ENCODE assay signal across 26 mouse cellular contexts in genomic region chr15:83591758-83592157, GRCm38 (mm10). TPM values are rescaled to one million over a fixed set of nuclear protein-coding genes. Genes with fewer than 3 reads are reported as not detected.
DNase-seq lines count a peak whose midpoint lies in the region; ATAC-seq and TF ChIP-seq lines count a peak whose summit lies in the region.
"Had no signal": no experiment of that assay in that cellular context is flagged by ENCODE, and none has a peak within 500 bp of the region (broad histone marks: within the 10 kb centered on the region; RNA-seq: fewer than 3 reads in every experiment).

No protein-coding gene starts in this region.

- peaks cover 50% of the 10 kb centered on the region for H3K4me1 ChIP-seq in heart, embryonic 10.5 days
- H3K4me1 ChIP-seq in heart, adult 2 months (ENCODE audit: control insufficient read depth, insufficient read depth, low read length), result peaks cover 3% of the 10 kb centered on the region; the same call in 1 of the 2 replicates
- peaks cover 40% of the 10 kb centered on the region for H3K4me1 ChIP-seq in neural tube, embryonic 15.5 days
- peaks cover 63% of the 10 kb centered on the region for H3K4me1 ChIP-seq in liver, embryonic 15.5 days (replicated peaks)
- peaks cover 16% of the 10 kb centered on the region for H3K4me1 ChIP-seq in hindbrain, embryonic 16.5 days (ENCODE audit: control insufficient read depth, insufficient read depth, low read depth, low read length)
- peaks cover 36% of the 10 kb centered on the region for H3K4me1 ChIP-seq in limb, embryonic 10.5 days

- TF ChIP-seq CTCF in heart, adult 2 months (IDR thresholded peaks at IDR 0.05), result no peak

- H3K9me3 ChIP-seq in heart, embryonic 10.5 days, result no peaks in the 10 kb centered on the region
- H3K9me3 ChIP-seq in neural tube, embryonic 15.5 days (replicated peaks), result no peaks in the 10 kb centered on the region
- no peaks in the 10 kb centered on the region for H3K9me3 ChIP-seq in liver, embryonic 15.5 days (replicated peaks)
- no peaks in the 10 kb centered on the region for H3K9me3 ChIP-seq in hindbrain, embryonic 16.5 days (ENCODE audit: control insufficient read depth, low read length)
- no peaks in the 10 kb centered on the region for H3K9me3 ChIP-seq in limb, embryonic 10.5 days (replicated peaks)
- H3K9me3 ChIP-seq: forebrain, embryonic 13.5 days; intestine, embryonic 15.5 days had no signal

- WGBS in heart, embryonic 10.5 days, result 78% methylated on average over 6 of the region's 6 CpGs
- 81% methylated on average over 6 of the region's 6 CpGs for WGBS in heart, adult 2 months
- 87% methylated on average over 6 of the region's 6 CpGs for WGBS in neural tube, embryonic 15.5 days
- WGBS in liver, embryonic 15.5 days (ENCODE audit: insufficient replicate concordance), result 48% methylated on average over 6 of the region's 6 CpGs
- 85% methylated on average over 6 of the region's 6 CpGs for WGBS in hindbrain, embryonic 16.5 days
- 87% methylated on average over 6 of the region's 6 CpGs for WGBS in limb, embryonic 10.5 days

- H3K4me3 ChIP-seq in heart, embryonic 10.5 days, result no peak overlapping the region
- H3K4me3 ChIP-seq in heart, adult 2 months, result no peak overlapping the region
- no peak overlapping the region for H3K4me3 ChIP-seq in neural tube, embryonic 15.5 days (replicated peaks)
- peak overlapping the region; percentile 96 for H3K4me3 ChIP-seq in liver, embryonic 15.5 days (replicated peaks)
- no peak overlapping the region for H3K4me3 ChIP-seq in hindbrain, embryonic 16.5 days (ENCODE audit: low read length)
- no peak overlapping the region for H3K4me3 ChIP-seq in limb, embryonic 10.5 days
- H3K4me3 ChIP-seq: forebrain, embryonic 13.5 days; intestine, embryonic 15.5 days; left cerebral cortex, adult 2 months had no signal

- no peak overlapping the region for H3K4me2 ChIP-seq in neural tube, embryonic 15.5 days
- peak overlapping the region; percentile 87 for H3K4me2 ChIP-seq in liver, embryonic 15.5 days
- H3K4me2 ChIP-seq in hindbrain, embryonic 16.5 days (ENCODE audit: low read length), result no peak overlapping the region
- H3K4me2 ChIP-seq: hindbrain, embryonic 14.5 days; intestine, embryonic 15.5 days had no signal

- TF ChIP-seq EP300 in heart, adult 2 months (IDR thresholded peaks at IDR 0.05; ENCODE audit: insufficient read depth, low read depth, low read length), result no peak

- peaks cover 34% of the 10 kb centered on the region for H3K36me3 ChIP-seq in heart, embryonic 10.5 days
- no peaks in the 10 kb centered on the region for H3K36me3 ChIP-seq in heart, adult 2 months (ENCODE audit: control insufficient read depth, insufficient read depth, low read length)
- H3K36me3 ChIP-seq in neural tube, embryonic 15.5 days, result peaks cover 19% of the 10 kb centered on the region
- peaks cover 45% of the 10 kb centered on the region for H3K36me3 ChIP-seq in liver, embryonic 15.5 days (replicated peaks)
- peaks cover 8% of the 10 kb centered on the region for H3K36me3 ChIP-seq in hindbrain, embryonic 16.5 days (ENCODE audit: control insufficient read depth, insufficient read depth, low read length)
- peaks cover 59% of the 10 kb centered on the region for H3K36me3 ChIP-seq in limb, embryonic 10.5 days

- intact Hi-C loops in heart, adult 2 months (cut with DNase I), result no loop called here

- DNase-seq in heart, embryonic 10.5 days (ENCODE audit: low spot score), result no peak
- no peak for DNase-seq in heart, adult 2 months
- DNase-seq in neural tube, embryonic 10.5 days (ENCODE audit: extremely low spot score, low spot score), result no peak
- DNase-seq in limb, embryonic 10.5 days (ENCODE audit: low spot score), result no peak
- DNase-seq: adrenal gland, postnatal 36 days; cerebellum, adult 11 months; cerebellum, adult 9-11 months; gastrocnemius, postnatal 36 days; heart, postnatal 36 days; kidney, adult 8-10 months; kidney, postnatal 10 days; left cerebral cortex, postnatal 4 days; right cerebral cortex, postnatal 14 days; thymus, adult 18-20 months had no signal

- H3K9ac ChIP-seq in heart, adult 2 months (ENCODE audit: low read depth, low read length), result no peak overlapping the region
- 0 out of 2 replicates have a peak overlapping the region, but pooled peaks have one; percentile 3 for H3K9ac ChIP-seq in neural tube, embryonic 15.5 days (replicated peaks)
- peak overlapping the region; percentile 96 for H3K9ac ChIP-seq in liver, embryonic 15.5 days
- H3K9ac ChIP-seq in hindbrain, embryonic 16.5 days (ENCODE audit: low read depth, low read length), result no peak overlapping the region
- H3K9ac ChIP-seq: hindbrain, embryonic 14.5 days; intestine, embryonic 15.5 days had no signal

- peak overlapping the region; percentile 69; the same call in 1 of the 2 replicates for H3K27ac ChIP-seq in heart, embryonic 10.5 days
- H3K27ac ChIP-seq in heart, adult 2 months, result no peak overlapping the region
- no peak overlapping the region for H3K27ac ChIP-seq in neural tube, embryonic 15.5 days (replicated peaks)
- peak overlapping the region; percentile 99 for H3K27ac ChIP-seq in liver, embryonic 15.5 days (replicated peaks)
- no peak overlapping the region for H3K27ac ChIP-seq in hindbrain, embryonic 16.5 days (ENCODE audit: low read depth, low read length)
- no peak overlapping the region for H3K27ac ChIP-seq in limb, embryonic 10.5 days
- H3K27ac ChIP-seq: forebrain, embryonic 13.5 days; hindbrain, embryonic 14.5 days; intestine, embryonic 15.5 days; left cerebral cortex, adult 2 months; macrophage had no signal

- H3K27me3 ChIP-seq in heart, embryonic 10.5 days (ENCODE audit: insufficient read depth, poor library complexity, severe bottlenecking), result no peaks in the 10 kb centered on the region
- no peaks in the 10 kb centered on the region for H3K27me3 ChIP-seq in heart, adult 2 months (ENCODE audit: control insufficient read depth, insufficient read depth, low read length)
- H3K27me3 ChIP-seq in neural tube, embryonic 15.5 days (replicated peaks), result no peaks in the 10 kb centered on the region
- no peaks in the 10 kb centered on the region for H3K27me3 ChIP-seq in liver, embryonic 15.5 days
- no peaks in the 10 kb centered on the region for H3K27me3 ChIP-seq in hindbrain, embryonic 16.5 days (replicated peaks; ENCODE audit: control insufficient read depth, insufficient read depth, low read length)
- no peaks in the 10 kb centered on the region for H3K27me3 ChIP-seq in limb, embryonic 10.5 days (ENCODE audit: low read depth, poor library complexity, severe bottlenecking)
- H3K27me3 ChIP-seq: forebrain, embryonic 13.5 days; intestine, embryonic 15.5 days; Patski had no signal

- no peaks in the 10 kb centered on the region for H3K79me2 ChIP-seq in heart, adult 2 months (replicated peaks; ENCODE audit: control insufficient read depth, insufficient read depth, low read length)

- no peak for ATAC-seq in neural tube, embryonic 15.5 days (ENCODE audit: low FRiP score)
- ATAC-seq in liver, embryonic 15.5 days (ENCODE audit: insufficient read depth), result no peak
- ATAC-seq in hindbrain, embryonic 16.5 days, result no peak
- ATAC-seq: CD4-positive, CD25-positive, alpha-beta regulatory T cell, adult 4 months; forebrain, embryonic 13.5 days; intestine, embryonic 15.5 days; lung, postnatal 0 days; midbrain, embryonic 16.5 days; Patski had no signal

- no peak for TF ChIP-seq POLR2A in heart, adult 2 months (IDR thresholded peaks at IDR 0.05; ENCODE audit: insufficient read depth, low read depth, low read length)

RNA-seq across cellular contexts. Expression of gene Ttll12, which starts 3.2 kb away (rescaled TPM):
- 39.7 and 44.0 TPM in 2 replicates for polyA plus RNA-seq in heart, embryonic 10.5 days (2016; fragmentation: Nextera tagmentation; extraction: Ambion mirVana)
- total RNA-seq in heart, adult 2 months (2021), result 1 to 10 TPM; 4.5 to 5.5 TPM
- 9.9 and 10.6 TPM in 2 replicates for polyA plus RNA-seq in heart, adult 2 months (2012; rRNA removed)
- polyA plus RNA-seq in neural tube, embryonic 15.5 days (2015; fragmentation: Nextera tagmentation; extraction: Ambion mirVana), result 37.3 and 42.0 TPM in 2 replicates
- 35.6 and 38.5 TPM in 2 replicates for polyA plus RNA-seq in liver, embryonic 15.5 days (2015; fragmentation: Nextera tagmentation; extraction: Ambion mirVana)
- polyA plus RNA-seq in hindbrain, embryonic 16.5 days (2015; fragmentation: Nextera tagmentation; extraction: Ambion mirVana), result 42.6 and 49.6 TPM in 2 replicates
- polyA plus RNA-seq in limb, embryonic 10.5 days (2016; fragmentation: Nextera tagmentation; extraction: Ambion mirVana), result 63.8 and 71.0 TPM in 2 replicates

RNA-seq across cellular contexts. Expression of gene Mcat, which starts 28.2 kb away (rescaled TPM):
- polyA plus RNA-seq in heart, embryonic 10.5 days (2016; fragmentation: Nextera tagmentation; extraction: Ambion mirVana), result 37.7 and 40.0 TPM in 2 replicates
- total RNA-seq in heart, adult 2 months (2021), result 10 to 100 TPM; 38.7 to 40.8 TPM
- 32.2 and 41.4 TPM in 2 replicates for polyA plus RNA-seq in heart, adult 2 months (2012; rRNA removed)
- 31.4 and 36.6 TPM in 2 replicates for polyA plus RNA-seq in neural tube, embryonic 15.5 days (2015; fragmentation: Nextera tagmentation; extraction: Ambion mirVana)
- 15.4 and 16.8 TPM in 2 replicates for polyA plus RNA-seq in liver, embryonic 15.5 days (2015; fragmentation: Nextera tagmentation; extraction: Ambion mirVana)
- polyA plus RNA-seq in hindbrain, embryonic 16.5 days (2015; fragmentation: Nextera tagmentation; extraction: Ambion mirVana), result 29.4 and 32.7 TPM in 2 replicates
- 50.8 and 54.1 TPM in 2 replicates for polyA plus RNA-seq in limb, embryonic 10.5 days (2016; fragmentation: Nextera tagmentation; extraction: Ambion mirVana)

RNA-seq across cellular contexts. Expression of gene Tspo, which starts 28.4 kb away (rescaled TPM):
- 97.0 and 141 TPM in 2 replicates for polyA plus RNA-seq in heart, embryonic 10.5 days (2016; fragmentation: Nextera tagmentation; extraction: Ambion mirVana)
- 10 to 100 TPM; 61.2 to 61.8 TPM for total RNA-seq in heart, adult 2 months (2021)
- polyA plus RNA-seq in heart, adult 2 months (2012; rRNA removed), result 101 and 154 TPM in 2 replicates
- polyA plus RNA-seq in neural tube, embryonic 15.5 days (2015; fragmentation: Nextera tagmentation; extraction: Ambion mirVana), result 9.6 and 30.0 TPM in 2 replicates
- polyA plus RNA-seq in liver, embryonic 15.5 days (2015; fragmentation: Nextera tagmentation; extraction: Ambion mirVana), result 202 and 217 TPM in 2 replicates
- 11.5 and 12.7 TPM in 2 replicates for polyA plus RNA-seq in hindbrain, embryonic 16.5 days (2015; fragmentation: Nextera tagmentation; extraction: Ambion mirVana)
- polyA plus RNA-seq in limb, embryonic 10.5 days (2016; fragmentation: Nextera tagmentation; extraction: Ambion mirVana), result 56.8 and 60.5 TPM in 2 replicates

Comparison
In these comparisons a context has a peak if more than half of its experiments do, and no peak if none do; other contexts are left out.
1. H3K27ac ChIP-seq: peak in heart, embryonic 10.5 days (single experiment) and liver, embryonic 15.5 days (single experiment); none in heart, adult 2 months (single experiment), neural tube, embryonic 15.5 days (single experiment), hindbrain, embryonic 16.5 days (single experiment) and limb, embryonic 10.5 days (single experiment).
2. H3K9ac ChIP-seq: peak in neural tube, embryonic 15.5 days (single experiment) and liver, embryonic 15.5 days (single experiment); none in heart, adult 2 months (single experiment) and hindbrain, embryonic 16.5 days (single experiment).